Mouse (Mus musculus): Measurements from ENCODE around the gene Prkcg. TPM values are rescaled to one million over a fixed set of nuclear protein-coding genes. Genes with fewer than 3 reads are reported as not detected.

Gene Prkcg
- 3.3 and 3.8 TPM in 2 replicates for polyA plus RNA-seq (2015; fragmentation: Nextera tagmentation; extraction: Ambion mirVana)

DNA sequence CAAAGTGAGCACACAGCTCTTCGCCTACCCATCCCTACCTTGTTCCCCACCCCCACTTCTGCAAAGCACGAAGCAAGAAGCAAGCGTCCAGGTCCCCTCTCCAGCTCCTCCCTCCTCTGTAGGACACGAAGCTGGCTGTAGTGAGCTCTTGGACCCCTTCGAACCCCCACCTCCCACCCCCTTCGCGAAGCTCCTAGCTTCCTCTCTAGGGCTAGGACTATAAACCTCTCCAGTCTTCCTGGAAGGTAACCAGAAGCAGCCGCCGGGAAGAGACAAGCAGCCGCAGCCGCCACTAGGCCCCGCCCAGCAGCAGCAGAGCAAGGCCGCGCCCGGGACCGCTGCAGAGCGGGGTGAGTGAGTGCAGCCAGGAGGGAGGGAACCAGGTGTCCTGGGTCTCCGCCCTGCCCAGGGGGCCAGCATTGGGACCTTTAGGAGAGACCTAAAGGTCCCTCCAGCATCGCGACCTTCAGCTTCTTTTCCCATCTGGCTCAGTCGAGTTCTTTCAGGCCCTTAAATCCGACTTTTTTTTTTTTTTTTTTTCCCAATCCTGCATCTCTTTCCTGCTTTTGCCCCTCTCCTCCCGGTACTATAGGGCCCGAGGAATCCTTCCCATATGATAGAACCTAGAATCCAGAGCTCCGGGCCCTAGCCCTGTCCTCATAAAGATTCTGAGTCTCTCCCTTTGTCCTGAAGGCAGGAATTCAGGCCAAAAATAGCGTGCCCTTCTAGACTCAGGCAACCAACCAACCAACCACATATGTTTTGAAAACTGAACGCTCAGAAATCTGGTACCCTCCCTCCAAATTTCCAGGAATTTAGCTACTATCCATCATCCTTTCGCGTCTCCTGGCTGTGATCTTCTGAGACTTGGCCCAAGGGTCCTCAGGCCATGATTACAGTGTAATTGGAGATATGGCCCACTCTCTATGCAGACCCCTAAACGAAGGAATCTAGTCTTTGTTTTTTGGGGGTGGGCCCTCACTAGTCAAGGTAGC lies at the start of gene Prkcg, which contains the start of gene Myadm:
Gene Prkcg, plus strand, starts transcription at position 204 of the 995 bp plus-strand sequence.
Gene Myadm, plus strand, starts transcription at position 105 of the 995 bp plus-strand sequence.
- peak within 1 kb of the TSS; percentile 73 for H3K9ac ChIP-seq (ENCODE audit: low read depth, low read length)
- peak; percentile 43 for ATAC-seq
- H3K27ac ChIP-seq (ENCODE audit: low read length) = peak within 1 kb of the TSS; percentile 83
- WGBS = 2% methylated on average over 30 of the region's 30 CpGs
- H3K4me2 ChIP-seq (ENCODE audit: low read length) = peak within 1 kb of the TSS; percentile 84
- peaks cover 4% of the 10 kb centered on the region; the same call in 1 of the 2 replicates for H3K36me3 ChIP-seq (ENCODE audit: control insufficient read depth, insufficient read depth, low read length)
- peaks cover 25% of the 10 kb centered on the region for H3K4me1 ChIP-seq (ENCODE audit: control insufficient read depth, insufficient read depth, low read length)
- no peaks in the 10 kb centered on the region for H3K27me3 ChIP-seq (ENCODE audit: control insufficient read depth, insufficient read depth, low read depth, low read length)
- peak within 1 kb of the TSS; percentile 50 for H3K4me3 ChIP-seq (ENCODE audit: low read depth, low read length)
- no peaks in the 10 kb centered on the region for H3K9me3 ChIP-seq (replicated peaks; ENCODE audit: control insufficient read depth, low read length, poor library complexity, severe bottlenecking)

DNA sequence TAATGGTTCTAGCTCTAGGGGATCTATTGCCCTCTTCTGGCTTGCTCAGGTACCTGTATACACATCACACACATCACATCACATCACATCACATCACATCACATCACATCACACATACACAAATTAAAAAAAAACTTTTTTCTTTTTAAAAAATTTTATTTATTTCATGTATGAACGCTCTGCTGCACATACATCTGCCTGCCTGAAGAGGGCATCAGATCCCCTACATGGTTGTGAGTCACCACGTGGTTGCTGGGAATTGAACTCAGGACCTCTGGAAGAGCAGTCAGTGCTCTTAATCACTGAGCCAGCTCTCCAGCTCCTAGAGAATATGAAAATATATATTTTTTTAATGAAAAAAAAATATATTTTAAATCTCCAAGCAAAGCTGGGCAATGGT lies 49.8 kb upstream of the Prkcg start:
- Histone ChIP-seq H3K27me3 (ENCODE audit: control insufficient read depth, insufficient read depth, low read depth, low read length) (no peaks in the 10 kb centered on the region), H3K4me1 (ENCODE audit: control insufficient read depth, insufficient read depth, low read length) (no peaks in the 10 kb centered on the region), H3K36me3 (ENCODE audit: control insufficient read depth, insufficient read depth, low read length) (no peaks in the 10 kb centered on the region), H3K4me2 (ENCODE audit: low read length) (no peak overlapping the region), H3K4me3 (ENCODE audit: low read depth, low read length) (no peak overlapping the region), H3K9ac (ENCODE audit: low read depth, low read length) (no peak overlapping the region), H3K27ac (ENCODE audit: low read length) (no peak overlapping the region), H3K9me3 (replicated peaks; ENCODE audit: control insufficient read depth, low read length, poor library complexity, severe bottlenecking) (no peaks in the 10 kb centered on the region)
- no peak for ATAC-seq
- WGBS = 78% methylated on average over 2 of the region's 2 CpGs

DNA sequence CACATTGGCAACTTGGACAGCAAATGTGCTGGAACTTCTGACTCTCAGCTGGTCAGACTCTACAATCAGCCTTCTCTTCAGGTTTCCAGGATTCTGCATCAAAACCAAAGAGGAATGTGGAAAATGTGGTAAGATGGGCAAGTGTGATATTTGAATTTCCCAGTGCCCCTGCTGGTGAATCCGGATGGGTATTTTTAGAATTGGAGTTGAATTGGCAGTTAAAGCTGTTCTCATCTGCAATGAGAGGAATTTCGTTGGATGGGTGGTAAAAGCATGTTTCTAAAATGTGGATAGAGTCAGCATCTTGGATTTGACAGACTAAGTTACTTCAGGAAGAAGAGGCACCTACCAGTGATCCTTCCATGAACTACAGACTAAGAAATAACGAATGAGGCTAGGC lies 28.3 kb upstream of the Prkcg start:
- Histone ChIP-seq H3K36me3 (ENCODE audit: control insufficient read depth, insufficient read depth, low read length) (no peaks in the 10 kb centered on the region), H3K9ac (ENCODE audit: low read depth, low read length) (no peak overlapping the region), H3K4me3 (ENCODE audit: low read depth, low read length) (no peak overlapping the region), H3K27ac (ENCODE audit: low read length) (no peak overlapping the region), H3K4me2 (ENCODE audit: low read length) (no peak overlapping the region), H3K27me3 (ENCODE audit: control insufficient read depth, insufficient read depth, low read depth, low read length) (peaks cover 3% of the 10 kb centered on the region; the same call in 1 of the 2 replicates), H3K4me1 (ENCODE audit: control insufficient read depth, insufficient read depth, low read length) (no peaks in the 10 kb centered on the region), H3K9me3 (replicated peaks; ENCODE audit: control insufficient read depth, low read length, poor library complexity, severe bottlenecking) (no peaks in the 10 kb centered on the region)
- ATAC-seq = no peak
- WGBS = 71% methylated on average over 3 of the region's 3 CpGs

DNA sequence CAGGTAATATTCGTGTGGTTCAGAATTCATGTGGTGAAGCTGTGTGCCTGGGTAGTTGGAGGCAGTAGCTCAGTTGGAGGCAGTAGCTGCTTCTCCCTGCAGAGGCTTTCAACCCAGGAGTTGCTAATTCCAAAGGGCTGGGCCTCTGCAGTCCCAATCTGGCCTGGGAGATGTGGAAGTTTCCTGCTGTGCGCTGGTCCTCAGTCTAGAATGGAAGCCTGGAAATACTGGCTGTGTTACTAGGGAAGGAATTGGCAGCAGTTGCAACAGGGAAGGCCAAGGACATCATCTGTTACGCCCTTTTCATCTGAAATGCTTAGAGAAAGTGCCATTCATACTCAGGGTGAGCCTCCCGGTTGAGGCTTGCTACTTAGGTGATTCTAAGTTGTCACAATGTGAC lies 27.5 kb upstream of the Prkcg start:
- Histone ChIP-seq H3K27me3 (ENCODE audit: control insufficient read depth, insufficient read depth, low read depth, low read length) (peaks cover 3% of the 10 kb centered on the region; the same call in 1 of the 2 replicates), H3K4me1 (ENCODE audit: control insufficient read depth, insufficient read depth, low read length) (no peaks in the 10 kb centered on the region), H3K4me3 (ENCODE audit: low read depth, low read length) (no peak overlapping the region), H3K27ac (ENCODE audit: low read length) (no peak overlapping the region), H3K9me3 (replicated peaks; ENCODE audit: control insufficient read depth, low read length, poor library complexity, severe bottlenecking) (no peaks in the 10 kb centered on the region), H3K4me2 (ENCODE audit: low read length) (no peak overlapping the region), H3K36me3 (ENCODE audit: control insufficient read depth, insufficient read depth, low read length) (no peaks in the 10 kb centered on the region), H3K9ac (ENCODE audit: low read depth, low read length) (no peak overlapping the region)
- WGBS = 66% methylated on average over 4 of the region's 4 CpGs
- no peak for ATAC-seq

DNA sequence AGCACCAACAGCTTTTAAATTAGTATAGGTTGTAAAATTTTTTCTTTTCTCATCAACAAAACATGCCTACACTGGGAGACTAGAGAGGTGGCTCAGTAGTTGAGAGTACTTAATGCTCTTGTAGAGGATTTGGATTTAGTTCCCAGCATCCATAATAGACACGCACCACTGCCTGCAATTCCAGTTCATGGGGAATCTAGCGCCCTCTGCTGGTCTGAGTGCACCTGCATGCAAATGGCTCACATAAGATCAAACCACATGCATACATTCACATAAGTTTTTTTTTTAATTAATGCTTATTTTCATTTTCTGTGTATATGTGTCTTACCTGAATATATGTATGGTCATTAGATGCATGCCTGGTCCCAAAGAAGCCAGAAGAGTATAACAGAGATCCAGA lies 26.2 kb upstream of the Prkcg start:
- Histone ChIP-seq H3K4me1 (ENCODE audit: control insufficient read depth, insufficient read depth, low read length) (no peaks in the 10 kb centered on the region), H3K36me3 (ENCODE audit: control insufficient read depth, insufficient read depth, low read length) (no peaks in the 10 kb centered on the region), H3K9ac (ENCODE audit: low read depth, low read length) (no peak overlapping the region), H3K9me3 (replicated peaks; ENCODE audit: control insufficient read depth, low read length, poor library complexity, severe bottlenecking) (no peaks in the 10 kb centered on the region), H3K4me3 (ENCODE audit: low read depth, low read length) (no peak overlapping the region), H3K27ac (ENCODE audit: low read length) (no peak overlapping the region), H3K4me2 (ENCODE audit: low read length) (no peak overlapping the region), H3K27me3 (ENCODE audit: control insufficient read depth, insufficient read depth, low read depth, low read length) (peaks cover 3% of the 10 kb centered on the region; the same call in 1 of the 2 replicates)
- WGBS = 38% methylated on average over 2 of the region's 2 CpGs
- no peak for ATAC-seq

DNA sequence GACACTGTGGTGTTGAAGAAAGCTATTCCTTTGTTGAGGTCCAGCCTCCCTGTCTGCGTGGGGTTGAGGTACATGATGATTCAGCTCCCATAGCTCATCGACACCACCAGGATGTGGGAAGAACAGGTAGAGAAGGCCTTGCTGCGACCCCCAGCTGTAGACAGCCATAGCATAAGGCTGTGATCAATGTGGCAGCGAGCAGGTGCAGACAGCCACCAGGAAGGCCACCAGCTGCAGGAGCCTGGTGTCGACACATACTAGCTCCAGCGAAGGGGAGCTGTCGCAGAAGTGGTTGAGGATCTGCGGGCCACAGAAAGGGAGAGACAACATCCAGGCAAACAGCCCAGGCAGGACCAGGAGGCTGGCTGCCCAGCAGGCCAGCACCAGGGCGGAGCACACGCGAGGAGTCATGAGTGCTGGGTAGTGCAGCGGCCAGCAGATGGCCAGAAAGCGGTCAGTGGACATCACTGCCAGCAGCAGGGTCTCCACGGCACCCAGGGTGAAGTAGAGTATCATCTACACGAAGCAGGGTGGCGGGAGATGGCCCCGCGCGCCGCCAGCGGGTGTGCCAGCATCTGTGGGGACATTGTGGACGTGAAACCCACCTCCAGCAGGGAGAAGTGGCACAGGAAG lies 24.5 kb upstream of the Prkcg start:
- H3K36me3 ChIP-seq (ENCODE audit: control insufficient read depth, insufficient read depth, low read length) = no peaks in the 10 kb centered on the region
- ATAC-seq = no peak
- H3K27ac ChIP-seq (ENCODE audit: low read length) = no peak overlapping the region
- 38% methylated on average over 22 of the region's 22 CpGs for WGBS
- no peaks in the 10 kb centered on the region for H3K9me3 ChIP-seq (replicated peaks; ENCODE audit: control insufficient read depth, low read length, poor library complexity, severe bottlenecking)
- H3K9ac ChIP-seq (ENCODE audit: low read depth, low read length) = no peak overlapping the region
- no peak overlapping the region for H3K4me3 ChIP-seq (ENCODE audit: low read depth, low read length)
- 0 out of 2 replicates have a peak overlapping the region, but pooled peaks have one; percentile 12 for H3K4me2 ChIP-seq (ENCODE audit: low read length)
- H3K27me3 ChIP-seq (ENCODE audit: control insufficient read depth, insufficient read depth, low read depth, low read length) = peaks cover 3% of the 10 kb centered on the region; the same call in 1 of the 2 replicates
- H3K4me1 ChIP-seq (ENCODE audit: control insufficient read depth, insufficient read depth, low read length) = no peaks in the 10 kb centered on the region

DNA sequence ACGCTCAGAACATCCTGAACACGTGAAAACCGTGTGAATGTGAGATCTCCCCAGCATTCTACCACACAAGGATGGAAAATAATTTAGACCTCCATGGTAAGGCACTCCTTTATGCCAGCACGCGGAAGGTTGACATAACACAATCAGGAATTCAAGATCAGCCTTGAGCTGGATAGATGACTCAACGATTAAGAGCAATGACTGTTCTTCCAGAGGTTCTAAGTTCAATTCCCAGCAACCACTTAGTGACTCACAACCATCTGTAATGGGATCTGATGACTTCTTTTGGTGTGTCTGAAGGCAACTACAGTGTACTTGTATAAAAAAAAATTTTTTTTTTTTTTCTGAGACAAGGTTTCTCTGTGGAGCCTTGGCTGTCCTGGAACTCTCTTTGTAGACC lies 23.7 kb upstream of the Prkcg start:
- H3K9ac ChIP-seq (ENCODE audit: low read depth, low read length) = no peak overlapping the region
- H3K4me1 ChIP-seq (ENCODE audit: control insufficient read depth, insufficient read depth, low read length) = no peaks in the 10 kb centered on the region
- 69% methylated on average over 6 of the region's 6 CpGs for WGBS
- no peak for ATAC-seq
- H3K27me3 ChIP-seq (ENCODE audit: control insufficient read depth, insufficient read depth, low read depth, low read length) = peaks cover 3% of the 10 kb centered on the region; the same call in 1 of the 2 replicates
- no peak overlapping the region for H3K4me2 ChIP-seq (ENCODE audit: low read length)
- no peaks in the 10 kb centered on the region for H3K9me3 ChIP-seq (replicated peaks; ENCODE audit: control insufficient read depth, low read length, poor library complexity, severe bottlenecking)
- no peak overlapping the region for H3K27ac ChIP-seq (ENCODE audit: low read length)
- H3K36me3 ChIP-seq (ENCODE audit: control insufficient read depth, insufficient read depth, low read length) = no peaks in the 10 kb centered on the region
- no peak overlapping the region for H3K4me3 ChIP-seq (ENCODE audit: low read depth, low read length)

DNA sequence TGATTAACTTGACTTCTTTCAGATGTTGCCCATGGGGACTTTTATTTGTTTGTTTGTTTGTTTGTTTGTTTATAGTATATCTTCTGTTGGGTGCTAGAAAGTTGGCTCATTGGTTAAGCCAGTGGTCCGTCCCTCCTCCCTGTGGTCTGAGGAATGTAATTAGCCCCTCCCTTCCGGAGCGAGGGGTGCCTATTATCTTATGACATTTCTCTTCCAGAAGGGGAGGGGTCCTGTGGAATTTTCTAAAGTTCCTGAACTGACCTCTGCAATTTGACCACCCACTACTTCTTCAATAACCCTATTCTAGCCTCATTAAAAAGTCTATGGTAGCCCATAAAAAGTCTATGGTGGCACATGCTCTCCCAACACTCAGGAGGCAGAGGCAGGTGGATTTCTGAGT lies 21.7 kb upstream of the Prkcg start:
- no peak overlapping the region for H3K4me2 ChIP-seq (ENCODE audit: low read length)
- H3K4me1 ChIP-seq (ENCODE audit: control insufficient read depth, insufficient read depth, low read length) = no peaks in the 10 kb centered on the region
- no peak for ATAC-seq
- no peak overlapping the region for H3K27ac ChIP-seq (ENCODE audit: low read length)
- no peak overlapping the region for H3K9ac ChIP-seq (ENCODE audit: low read depth, low read length)
- 74% methylated on average over 3 of the region's 3 CpGs for WGBS
- H3K27me3 ChIP-seq (ENCODE audit: control insufficient read depth, insufficient read depth, low read depth, low read length) = peaks cover 3% of the 10 kb centered on the region; the same call in 1 of the 2 replicates
- H3K4me3 ChIP-seq (ENCODE audit: low read depth, low read length) = no peak overlapping the region
- H3K36me3 ChIP-seq (ENCODE audit: control insufficient read depth, insufficient read depth, low read length) = no peaks in the 10 kb centered on the region
- H3K9me3 ChIP-seq (replicated peaks; ENCODE audit: control insufficient read depth, low read length, poor library complexity, severe bottlenecking) = no peaks in the 10 kb centered on the region
